Mouse (Mus musculus): ENCODE measurements around the gene Nsg1. TPM values are rescaled to one million over a fixed set of nuclear protein-coding genes. Genes with fewer than 3 reads are reported as not detected.

Nsg1 gene
- polyA plus RNA-seq, 1 experiment = 11.6 TPM

DNA sequence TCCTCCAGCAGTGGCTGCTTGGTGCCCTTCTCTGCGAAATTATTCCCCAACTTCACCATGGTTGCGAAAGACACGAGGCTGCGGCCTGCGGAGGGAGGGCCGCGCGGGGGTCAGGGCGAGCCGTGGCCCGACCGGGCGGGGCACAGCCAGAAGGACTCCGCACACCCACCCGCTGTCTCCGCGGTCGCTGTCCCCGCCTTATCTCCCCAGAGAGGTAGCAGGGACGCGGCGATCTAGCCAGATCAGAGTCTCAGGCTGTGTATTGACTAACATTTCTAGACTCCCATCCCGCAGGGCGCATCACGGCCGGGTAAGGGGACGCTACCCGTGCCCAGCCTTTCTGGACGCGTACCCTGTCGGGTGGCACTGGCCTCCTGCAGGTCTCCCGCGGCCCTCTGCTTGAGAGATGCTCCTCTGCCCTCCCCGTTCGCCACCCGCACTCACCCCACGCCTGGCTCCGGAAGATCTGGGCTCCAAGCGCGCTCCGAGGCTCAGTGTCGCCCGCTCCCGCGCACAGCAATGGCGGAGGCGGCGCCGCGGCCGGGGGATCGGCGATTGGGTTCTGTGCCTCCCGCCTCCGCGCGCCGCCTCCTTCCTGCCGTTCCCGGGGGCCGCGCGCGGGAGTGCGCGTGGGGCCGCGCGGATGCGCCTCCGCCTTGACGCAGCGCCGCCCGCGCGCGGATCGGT lies 617 bp downstream of the Nsg1 start:
- Histone ChIP-seq H3K27ac (ENCODE audit: insufficient read depth, low read depth, low read length) (no peak overlapping the region), H3K36me3 (ENCODE audit: control insufficient read depth, insufficient read depth, low read length) (no peaks in the 10 kb centered on the region), H3K27me3 (replicated peaks; ENCODE audit: control insufficient read depth, insufficient read depth, low read length) (no peaks in the 10 kb centered on the region), H3K4me3 (ENCODE audit: insufficient read depth, low read depth, low read length) (peak overlapping the region; percentile 52), H3K4me1 (ENCODE audit: control insufficient read depth, insufficient read depth, low read length) (no peaks in the 10 kb centered on the region)
- DNase-seq = peak; percentile 56
- WGBS = under 1% methylated on average over 79 of the region's 79 CpGs
- TF ChIP-seq POLR2A (IDR thresholded peaks at IDR 0.05; ENCODE audit: low read depth, low read length) (no peak), CTCF (conservative IDR thresholded peaks at IDR 0.05; ENCODE audit: insufficient read depth, insufficient read length, low read depth, low read length) (no peak)

DNA sequence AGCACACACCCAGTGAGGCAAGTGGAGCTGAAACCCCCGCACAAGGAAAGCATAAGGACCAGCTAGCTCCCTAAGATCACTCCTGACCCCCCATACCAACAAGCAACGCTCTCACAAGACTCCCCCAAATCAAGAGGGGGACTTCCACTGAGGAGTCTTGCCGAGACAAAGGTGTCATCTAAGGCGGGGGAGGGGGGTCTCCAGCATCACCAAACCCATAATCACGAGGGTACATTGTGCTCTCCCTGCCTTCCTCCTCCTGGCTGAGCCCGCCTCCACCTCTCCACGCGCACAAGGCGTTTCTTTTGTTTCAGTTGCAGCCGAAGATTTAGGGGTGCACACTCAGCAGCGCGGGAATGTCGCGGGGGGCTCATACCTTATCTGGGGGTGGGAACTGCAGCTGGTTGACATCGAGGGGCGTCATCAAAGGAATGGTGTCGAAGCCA lies 1.2 kb downstream of the Nsg1 start:
- no peaks in the 10 kb centered on the region for H3K36me3 ChIP-seq (ENCODE audit: control insufficient read depth, insufficient read depth, low read length)
- WGBS = 5% methylated on average over 17 of the region's 17 CpGs
- no peaks in the 10 kb centered on the region for H3K27me3 ChIP-seq (replicated peaks; ENCODE audit: control insufficient read depth, insufficient read depth, low read length)
- H3K4me1 ChIP-seq (ENCODE audit: control insufficient read depth, insufficient read depth, low read length) = no peaks in the 10 kb centered on the region
- H3K27ac ChIP-seq (ENCODE audit: insufficient read depth, low read depth, low read length) = no peak overlapping the region
- TF ChIP-seq POLR2A (IDR thresholded peaks at IDR 0.05; ENCODE audit: low read depth, low read length) (no peak), CTCF (conservative IDR thresholded peaks at IDR 0.05; ENCODE audit: insufficient read depth, insufficient read length, low read depth, low read length) (no peak)
- DNase-seq = no peak
- H3K4me3 ChIP-seq (ENCODE audit: insufficient read depth, low read depth, low read length) = peak overlapping the region; percentile 52

DNA sequence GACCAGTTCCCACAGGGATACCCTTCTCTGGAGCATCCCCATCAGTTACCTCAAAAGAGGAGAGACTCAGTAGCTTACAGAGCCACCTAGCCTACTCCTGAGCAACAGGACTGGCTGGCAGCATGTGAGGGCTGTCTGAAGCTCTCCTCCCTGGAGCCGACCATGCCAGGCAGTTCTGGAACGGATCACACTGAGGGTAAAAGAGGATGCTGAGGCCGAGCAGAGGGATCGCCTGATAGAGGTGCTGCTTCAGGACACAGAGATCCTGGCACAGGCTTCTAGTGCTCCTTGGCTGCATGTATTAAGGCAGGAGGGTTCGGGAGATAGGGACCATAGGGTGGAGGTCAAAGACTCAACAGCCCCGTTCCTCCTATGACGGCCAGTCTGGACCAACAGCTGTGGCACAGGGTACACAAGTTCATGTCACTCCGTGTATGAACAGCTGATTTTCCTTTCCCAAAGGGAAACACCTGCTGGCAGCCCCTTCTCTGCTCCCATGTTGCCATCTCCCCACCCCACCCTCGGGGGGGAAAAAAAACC lies 2.2 kb downstream of the Nsg1 start:
- H3K27ac ChIP-seq (ENCODE audit: insufficient read depth, low read depth, low read length) = no peak overlapping the region
- H3K4me3 ChIP-seq (ENCODE audit: insufficient read depth, low read depth, low read length) = no peak overlapping the region
- DNase-seq = no peak
- no peaks in the 10 kb centered on the region for H3K27me3 ChIP-seq (replicated peaks; ENCODE audit: control insufficient read depth, insufficient read depth, low read length)
- H3K4me1 ChIP-seq (ENCODE audit: control insufficient read depth, insufficient read depth, low read length) = no peaks in the 10 kb centered on the region
- no peaks in the 10 kb centered on the region for H3K36me3 ChIP-seq (ENCODE audit: control insufficient read depth, insufficient read depth, low read length)
- 73% methylated on average over 9 of the region's 9 CpGs for WGBS
- TF ChIP-seq POLR2A (IDR thresholded peaks at IDR 0.05; ENCODE audit: low read depth, low read length) (no peak), CTCF (conservative IDR thresholded peaks at IDR 0.05; ENCODE audit: insufficient read depth, insufficient read length, low read depth, low read length) (no peak)

DNA sequence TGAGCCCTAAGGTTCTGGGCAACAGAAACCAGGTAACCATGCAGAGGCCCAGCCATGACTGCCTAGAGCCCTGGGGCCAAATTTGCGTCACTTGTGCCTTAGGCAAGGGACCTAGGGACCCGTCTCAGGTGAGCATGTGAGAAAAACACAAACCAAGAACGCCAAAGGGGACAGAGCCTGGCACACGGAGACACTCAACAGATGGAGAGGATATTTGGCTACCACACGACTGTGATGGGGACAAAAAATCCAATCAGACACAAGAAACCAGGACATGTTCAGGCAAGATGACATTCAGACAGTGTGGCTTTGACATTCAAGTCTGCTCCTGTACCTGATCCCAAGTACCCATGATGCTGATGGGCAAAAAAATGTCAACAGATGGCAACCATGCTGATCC lies 6.1 kb downstream of the Nsg1 start:
- no peak overlapping the region for H3K4me3 ChIP-seq (ENCODE audit: insufficient read depth, low read depth, low read length)
- no peak for DNase-seq
- no peaks in the 10 kb centered on the region for H3K36me3 ChIP-seq (ENCODE audit: control insufficient read depth, insufficient read depth, low read length)
- H3K27me3 ChIP-seq (replicated peaks; ENCODE audit: control insufficient read depth, insufficient read depth, low read length) = no peaks in the 10 kb centered on the region
- H3K4me1 ChIP-seq (ENCODE audit: control insufficient read depth, insufficient read depth, low read length) = no peaks in the 10 kb centered on the region
- WGBS = 93% methylated on average over 5 of the region's 5 CpGs
- no peak for TF ChIP-seq POLR2A (IDR thresholded peaks at IDR 0.05; ENCODE audit: low read depth, low read length)
- no peak for TF ChIP-seq CTCF (conservative IDR thresholded peaks at IDR 0.05; ENCODE audit: insufficient read depth, insufficient read length, low read depth, low read length)
- H3K27ac ChIP-seq (ENCODE audit: insufficient read depth, low read depth, low read length) = no peak overlapping the region

DNA sequence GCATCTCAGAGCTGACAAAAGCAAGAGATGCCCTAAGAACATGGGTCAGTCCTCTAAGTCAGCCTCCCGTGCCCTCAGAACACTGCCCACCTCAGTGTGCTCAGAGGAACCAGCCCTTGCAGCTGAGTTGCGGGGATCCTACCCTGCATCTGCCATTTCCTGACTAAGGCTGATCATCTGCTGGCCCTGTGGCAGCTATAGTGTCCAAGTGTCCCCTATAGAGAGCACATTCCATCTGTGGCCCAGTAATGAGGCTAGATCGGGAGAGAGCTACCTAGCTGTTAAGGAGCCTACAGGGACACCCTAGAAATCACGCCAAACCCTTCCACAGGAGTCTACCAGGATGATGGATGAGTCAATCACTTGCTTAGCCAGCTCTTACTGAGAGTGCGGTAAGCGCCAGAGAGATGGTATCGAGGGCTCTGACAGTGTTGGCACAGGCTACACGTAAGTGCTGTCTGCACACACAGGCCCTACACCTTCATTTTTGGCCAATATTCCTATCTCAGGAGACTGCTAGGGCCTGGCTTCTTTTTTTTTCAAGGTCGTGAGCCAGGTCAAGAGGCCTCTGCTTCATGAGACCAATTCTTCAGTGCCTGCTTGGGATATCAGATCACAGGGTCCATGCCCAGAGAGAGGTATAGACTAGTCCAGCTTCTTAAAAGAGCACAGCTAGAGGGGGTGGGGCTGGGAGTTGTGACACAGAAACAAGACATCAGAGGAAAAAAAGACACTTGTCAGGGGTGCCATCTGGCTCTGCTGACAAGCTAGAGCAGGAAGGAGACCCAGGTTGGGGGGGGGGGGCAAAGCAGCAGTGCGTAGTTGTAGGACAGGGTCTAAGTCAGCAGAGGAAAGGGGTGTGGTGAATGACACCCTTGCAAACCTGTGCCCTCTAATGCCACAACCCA lies 7.3 kb downstream of the Nsg1 start:
- no peak overlapping the region for H3K4me3 ChIP-seq (ENCODE audit: insufficient read depth, low read depth, low read length)
- no peaks in the 10 kb centered on the region for H3K36me3 ChIP-seq (ENCODE audit: control insufficient read depth, insufficient read depth, low read length)
- WGBS = 85% methylated on average over 10 of the region's 10 CpGs
- no peak for TF ChIP-seq CTCF (conservative IDR thresholded peaks at IDR 0.05; ENCODE audit: insufficient read depth, insufficient read length, low read depth, low read length)
- TF ChIP-seq POLR2A (IDR thresholded peaks at IDR 0.05; ENCODE audit: low read depth, low read length) = no peak
- no peaks in the 10 kb centered on the region for H3K4me1 ChIP-seq (ENCODE audit: control insufficient read depth, insufficient read depth, low read length)
- no peak for DNase-seq
- no peaks in the 10 kb centered on the region for H3K27me3 ChIP-seq (replicated peaks; ENCODE audit: control insufficient read depth, insufficient read depth, low read length)
- H3K27ac ChIP-seq (ENCODE audit: insufficient read depth, low read depth, low read length) = no peak overlapping the region

DNA sequence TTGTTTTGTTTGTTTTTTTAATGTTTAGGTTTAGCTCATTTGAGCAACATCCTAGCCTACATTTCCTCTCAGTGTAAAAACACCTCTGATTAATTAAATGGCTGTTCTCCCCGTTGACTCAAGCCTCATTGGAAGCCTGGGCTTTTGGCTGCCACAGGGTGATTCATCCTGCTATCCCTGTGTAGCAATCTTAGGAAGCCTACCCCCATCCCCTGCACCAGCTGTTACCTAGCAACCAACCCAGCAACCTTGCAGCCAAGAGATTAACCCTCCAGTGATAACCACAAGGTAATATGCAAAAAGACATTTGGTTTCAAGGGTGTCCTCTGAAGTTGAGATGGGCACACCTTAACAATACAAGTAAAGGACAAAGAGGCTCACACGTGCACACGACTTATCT lies 8.4 kb downstream of the Nsg1 start:
- Histone ChIP-seq H3K27ac (ENCODE audit: insufficient read depth, low read depth, low read length) (no peak overlapping the region), H3K4me1 (ENCODE audit: control insufficient read depth, insufficient read depth, low read length) (no peaks in the 10 kb centered on the region), H3K4me3 (ENCODE audit: insufficient read depth, low read depth, low read length) (no peak overlapping the region), H3K27me3 (replicated peaks; ENCODE audit: control insufficient read depth, insufficient read depth, low read length) (no peaks in the 10 kb centered on the region), H3K36me3 (ENCODE audit: control insufficient read depth, insufficient read depth, low read length) (no peaks in the 10 kb centered on the region)
- WGBS = 70% methylated on average over 3 of the region's 3 CpGs
- DNase-seq = no peak
- no peak for TF ChIP-seq CTCF (conservative IDR thresholded peaks at IDR 0.05; ENCODE audit: insufficient read depth, insufficient read length, low read depth, low read length)
- no peak for TF ChIP-seq POLR2A (IDR thresholded peaks at IDR 0.05; ENCODE audit: low read depth, low read length)

DNA sequence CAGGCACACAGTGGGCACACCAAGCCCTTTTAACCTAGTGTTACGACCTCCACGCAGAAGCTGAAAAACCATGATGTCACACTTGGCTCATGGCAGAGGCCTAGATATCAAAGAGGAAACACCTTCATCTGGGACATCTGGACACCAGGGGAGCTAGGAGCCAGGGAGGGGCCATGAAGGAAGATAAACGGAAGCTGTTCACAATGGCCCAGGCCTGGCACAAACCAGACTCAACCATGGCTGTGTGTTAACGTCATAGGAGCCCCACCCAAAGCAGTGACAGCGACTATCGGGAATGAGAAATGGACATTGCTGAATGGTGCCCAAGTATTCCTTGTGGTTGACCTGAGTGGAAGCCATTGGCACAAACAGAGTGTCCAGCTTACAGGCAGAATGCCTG lies 13.2 kb downstream of the Nsg1 start:
- peak; percentile 56 for DNase-seq
- no peak overlapping the region for H3K4me3 ChIP-seq (ENCODE audit: insufficient read depth, low read depth, low read length)
- H3K27ac ChIP-seq (ENCODE audit: insufficient read depth, low read depth, low read length) = no peak overlapping the region
- no peaks in the 10 kb centered on the region for H3K27me3 ChIP-seq (replicated peaks; ENCODE audit: control insufficient read depth, insufficient read depth, low read length)
- H3K4me1 ChIP-seq (ENCODE audit: control insufficient read depth, insufficient read depth, low read length) = no peaks in the 10 kb centered on the region
- H3K36me3 ChIP-seq (ENCODE audit: control insufficient read depth, insufficient read depth, low read length) = no peaks in the 10 kb centered on the region
- 71% methylated on average over 6 of the region's 6 CpGs for WGBS
- TF ChIP-seq POLR2A (IDR thresholded peaks at IDR 0.05; ENCODE audit: low read depth, low read length) (no peak), CTCF (conservative IDR thresholded peaks at IDR 0.05; ENCODE audit: insufficient read depth, insufficient read length, low read depth, low read length) (no peak)

All from kidney, adult 2 months (tissue).